Mouse (Mus musculus): ENCODE measurements around the gene Sec31a. TPM values are rescaled to one million over a fixed set of nuclear protein-coding genes. Genes with fewer than 3 reads are reported as not detected.
A peak's percentile ranks its signal among the peaks of the same experiment; 100 is the strongest.
"Not testable (repeated sequence)": the region's sequence is repeated elsewhere in the genome, so short reads cannot be mapped to it uniquely, and the experiment has no call there.

Gene Sec31a
- polyA plus RNA-seq, 1 experiment from 2014 or later = 139 TPM

GRCm38 (mm10) chr5:100425823-100426222 lies 9.8 kb upstream of the Sec31a start:
- ATAC-seq (ENCODE audit: insufficient number of reproducible peaks, insufficient read depth, low FRiP score, low read depth); H3K27me3 ChIP-seq (ENCODE audit: control insufficient read depth, insufficient read depth, low read length); H3K27ac ChIP-seq (replicated peaks in 1 of 2; ENCODE audit: control insufficient read depth in 1 of 2, insufficient read depth in 1 of 2, low read depth in 2 of 2, low read length in 2 of 2); H3K4me2 ChIP-seq (ENCODE audit: low read length); H3K9me3 ChIP-seq (ENCODE audit: control insufficient read depth, low read length); H3K9ac ChIP-seq (ENCODE audit: low read length); H3K4me3 ChIP-seq (ENCODE audit: control insufficient read depth in 1 of 2, insufficient read depth in 1 of 2, low read depth in 1 of 2, low read length in 2 of 2): not testable (repeated sequence)
- Histone ChIP-seq H3K36me3 (ENCODE audit: control insufficient read depth, insufficient read depth, low read length) (peaks cover 74% of the 10 kb centered on the region), H3K4me1 (ENCODE audit: control insufficient read depth in 2 of 2, insufficient read depth in 2 of 2, low read length in 2 of 2) (peaks cover 9 to 54% of the 10 kb centered on the region in 2 experiments)
- 87% methylated on average over 2 of the region's 2 CpGs for whole genome bisulfite sequencing

GRCm38 (mm10) chr5:100424252-100424651 lies 8.2 kb upstream of the Sec31a start:
- peak overlapping the region; percentile 6 for H3K4me2 ChIP-seq (ENCODE audit: low read length)
- no peak for ATAC-seq (ENCODE audit: insufficient number of reproducible peaks, insufficient read depth, low FRiP score, low read depth)
- peaks cover 9 to 44% of the 10 kb centered on the region in 2 experiments for H3K4me1 ChIP-seq (ENCODE audit: control insufficient read depth in 2 of 2, insufficient read depth in 2 of 2, low read length in 2 of 2)
- H3K9ac ChIP-seq (ENCODE audit: low read length) = 0 out of 2 replicates have a peak overlapping the region, but pooled peaks have one; percentile 5
- no peak overlapping the region; a peak in 1 of 4 replicates for H3K27ac ChIP-seq (replicated peaks in 1 of 2; ENCODE audit: control insufficient read depth in 1 of 2, insufficient read depth in 1 of 2, low read depth in 2 of 2, low read length in 2 of 2)
- H3K27me3 ChIP-seq (ENCODE audit: control insufficient read depth, insufficient read depth, low read length) = no peaks in the 10 kb centered on the region
- H3K4me3 ChIP-seq (ENCODE audit: control insufficient read depth in 1 of 2, insufficient read depth in 1 of 2, low read depth in 1 of 2, low read length in 2 of 2) = no peak overlapping the region
- no peaks in the 10 kb centered on the region for H3K9me3 ChIP-seq (ENCODE audit: control insufficient read depth, low read length)
- WGBS = 80% methylated on average over 3 of the region's 3 CpGs
- peaks cover 90% of the 10 kb centered on the region for H3K36me3 ChIP-seq (ENCODE audit: control insufficient read depth, insufficient read depth, low read length)

GRCm38 (mm10) chr5:100423626-100424025 lies 7.6 kb upstream of the Sec31a start:
- H3K36me3 ChIP-seq (ENCODE audit: control insufficient read depth, insufficient read depth, low read length) = peaks cover 96% of the 10 kb centered on the region
- no peaks in the 10 kb centered on the region for H3K27me3 ChIP-seq (ENCODE audit: control insufficient read depth, insufficient read depth, low read length)
- no peak overlapping the region for H3K4me2 ChIP-seq (ENCODE audit: low read length)
- peaks cover 9 to 44% of the 10 kb centered on the region in 2 experiments for H3K4me1 ChIP-seq (ENCODE audit: control insufficient read depth in 2 of 2, insufficient read depth in 2 of 2, low read length in 2 of 2)
- H3K9ac ChIP-seq (ENCODE audit: low read length) = no peak overlapping the region
- 60% methylated on average over 7 of the region's 7 CpGs for WGBS
- H3K4me3 ChIP-seq (ENCODE audit: control insufficient read depth in 1 of 2, insufficient read depth in 1 of 2, low read depth in 1 of 2, low read length in 2 of 2) = no peak overlapping the region
- H3K9me3 ChIP-seq (ENCODE audit: control insufficient read depth, low read length) = no peaks in the 10 kb centered on the region
- H3K27ac ChIP-seq (replicated peaks in 1 of 2; ENCODE audit: control insufficient read depth in 1 of 2, insufficient read depth in 1 of 2, low read depth in 2 of 2, low read length in 2 of 2) = no peak overlapping the region
- no peak for ATAC-seq (ENCODE audit: insufficient number of reproducible peaks, insufficient read depth, low FRiP score, low read depth)

- no peak overlapping the region for H3K4me3 ChIP-seq (ENCODE audit: control insufficient read depth in 1 of 2, insufficient read depth in 1 of 2, low read depth in 1 of 2, low read length in 2 of 2)
- no peaks in the 10 kb centered on the region for H3K9me3 ChIP-seq (ENCODE audit: control insufficient read depth, low read length)
- H3K27ac ChIP-seq (replicated peaks in 1 of 2; ENCODE audit: control insufficient read depth in 1 of 2, insufficient read depth in 1 of 2, low read depth in 2 of 2, low read length in 2 of 2) = no peak overlapping the region
- H3K4me1 ChIP-seq (ENCODE audit: control insufficient read depth in 2 of 2, insufficient read depth in 2 of 2, low read length in 2 of 2) = peaks cover 5 to 21% of the 10 kb centered on the region in 2 experiments; a peak in 3 of 4 replicates
- no peak overlapping the region for H3K4me2 ChIP-seq (ENCODE audit: low read length)
- peaks cover 61% of the 10 kb centered on the region for H3K36me3 ChIP-seq (ENCODE audit: control insufficient read depth, insufficient read depth, low read length)
- H3K9ac ChIP-seq (ENCODE audit: low read length) = no peak overlapping the region
- no peaks in the 10 kb centered on the region for H3K27me3 ChIP-seq (ENCODE audit: control insufficient read depth, insufficient read depth, low read length)
- no peak for ATAC-seq (ENCODE audit: insufficient number of reproducible peaks, insufficient read depth, low FRiP score, low read depth)
- 70% methylated on average over 4 of the region's 4 CpGs for WGBS
These were observed 2.8 kb upstream of the Sec31a start for GRCm38 (mm10) chr5:100418861-100419260.

- H3K27me3 ChIP-seq (ENCODE audit: control insufficient read depth, insufficient read depth, low read length) = no peaks in the 10 kb centered on the region
- no peak overlapping the region for H3K9ac ChIP-seq (ENCODE audit: low read length)
- peaks cover 53% of the 10 kb centered on the region for H3K36me3 ChIP-seq (ENCODE audit: control insufficient read depth, insufficient read depth, low read length)
- H3K9me3 ChIP-seq (ENCODE audit: control insufficient read depth, low read length) = no peaks in the 10 kb centered on the region
- H3K4me1 ChIP-seq (ENCODE audit: control insufficient read depth in 2 of 2, insufficient read depth in 2 of 2, low read length in 2 of 2) = peaks cover 4 to 24% of the 10 kb centered on the region in 2 experiments; a peak in 3 of 4 replicates
- ATAC-seq (ENCODE audit: insufficient number of reproducible peaks, insufficient read depth, low FRiP score, low read depth) = no peak
- no peak overlapping the region for H3K27ac ChIP-seq (replicated peaks in 1 of 2; ENCODE audit: control insufficient read depth in 1 of 2, insufficient read depth in 1 of 2, low read depth in 2 of 2, low read length in 2 of 2)
- H3K4me3 ChIP-seq (ENCODE audit: control insufficient read depth in 1 of 2, insufficient read depth in 1 of 2, low read depth in 1 of 2, low read length in 2 of 2) = no peak overlapping the region
- H3K4me2 ChIP-seq (ENCODE audit: low read length) = no peak overlapping the region
- WGBS = 83% methylated on average over 2 of the region's 2 CpGs
These were observed 2.0 kb upstream of the Sec31a start for GRCm38 (mm10) chr5:100418077-100418476.

GRCm38 (mm10) chr5:100414474-100415196 lies 1.4 kb downstream of the Sec31a start:
- no peaks in the 10 kb centered on the region for H3K27me3 ChIP-seq (ENCODE audit: control insufficient read depth, insufficient read depth, low read length)
- peaks cover 11 to 33% of the 10 kb centered on the region in 2 experiments for H3K4me1 ChIP-seq (ENCODE audit: control insufficient read depth in 2 of 2, insufficient read depth in 2 of 2, low read length in 2 of 2)
- no peaks in the 10 kb centered on the region for H3K9me3 ChIP-seq (ENCODE audit: control insufficient read depth, low read length)
- H3K4me3 ChIP-seq (ENCODE audit: control insufficient read depth in 1 of 2, insufficient read depth in 1 of 2, low read depth in 1 of 2, low read length in 2 of 2) = peak overlapping the region; percentile 32 to 89
- WGBS = 15% methylated on average over 11 of the region's 11 CpGs
- peak overlapping the region; percentile 62 to 92 for H3K27ac ChIP-seq (replicated peaks in 1 of 2; ENCODE audit: control insufficient read depth in 1 of 2, insufficient read depth in 1 of 2, low read depth in 2 of 2, low read length in 2 of 2)
- H3K4me2 ChIP-seq (ENCODE audit: low read length) = peak overlapping the region; percentile 66
- H3K9ac ChIP-seq (ENCODE audit: low read length) = peak overlapping the region; percentile 90
- peaks cover 20% of the 10 kb centered on the region for H3K36me3 ChIP-seq (ENCODE audit: control insufficient read depth, insufficient read depth, low read length)
- no peak for ATAC-seq (ENCODE audit: insufficient number of reproducible peaks, insufficient read depth, low FRiP score, low read depth)

- 73% methylated on average over 3 of the region's 3 CpGs for WGBS
- no peak overlapping the region for H3K4me3 ChIP-seq (ENCODE audit: control insufficient read depth in 1 of 2, insufficient read depth in 1 of 2, low read depth in 1 of 2, low read length in 2 of 2)
- no peaks in the 10 kb centered on the region for H3K9me3 ChIP-seq (ENCODE audit: control insufficient read depth, low read length)
- peaks cover 19% of the 10 kb centered on the region for H3K36me3 ChIP-seq (ENCODE audit: control insufficient read depth, insufficient read depth, low read length)
- ATAC-seq (ENCODE audit: insufficient number of reproducible peaks, insufficient read depth, low FRiP score, low read depth) = no peak
- 0 out of 2 replicates have a peak overlapping the region, but pooled peaks have one; percentile 7 for H3K9ac ChIP-seq (ENCODE audit: low read length)
- H3K4me1 ChIP-seq (ENCODE audit: control insufficient read depth in 2 of 2, insufficient read depth in 2 of 2, low read length in 2 of 2) = peaks cover 11 to 33% of the 10 kb centered on the region in 2 experiments
- no peaks in the 10 kb centered on the region for H3K27me3 ChIP-seq (ENCODE audit: control insufficient read depth, insufficient read depth, low read length)
- no peak overlapping the region for H3K27ac ChIP-seq (replicated peaks in 1 of 2; ENCODE audit: control insufficient read depth in 1 of 2, insufficient read depth in 1 of 2, low read depth in 2 of 2, low read length in 2 of 2)
- 0 out of 2 replicates have a peak overlapping the region, but pooled peaks have one; percentile 66 for H3K4me2 ChIP-seq (ENCODE audit: low read length)
These were observed 3.1 kb downstream of the Sec31a start for GRCm38 (mm10) chr5:100412886-100413285.

Measured in heart, embryonic 14.5 days (tissue).